Mouse (Mus musculus) limb, embryonic 10.5 days (tissue): Measurements from ENCODE around the gene Gm10644. TPM values are rescaled to one million over a fixed set of nuclear protein-coding genes. Genes with fewer than 3 reads are reported as not detected.

Source experiments
- DNase-seq: peaks from one replicate; pipeline ENCODE4 v3.0.0-alpha.2; 2017; ENCODE audit warnings: low spot score
- H3K27ac ChIP-seq: fragments of 300-500 bp; sonication (generic); 2 replicates; pipeline ENCODE4 v1.5.1; 2016; ENCODE audit warnings: mild to moderate bottlenecking
- H3K27me3 ChIP-seq: fragments of 300-500 bp; sonication (generic); 2 replicates; pipeline ENCODE4 v1.6.1; 2016; ENCODE audit warnings: low read depth, mild to moderate bottlenecking; ENCODE audit not compliant: poor library complexity, severe bottlenecking
- H3K36me3 ChIP-seq: fragments of 300-500 bp; sonication (generic); 2 replicates; pipeline ENCODE4 v1.6.1; 2016; ENCODE audit warnings: mild to moderate bottlenecking, moderate library complexity
- H3K4me1 ChIP-seq: fragments of 300-500 bp; sonication (generic); 2 replicates; pipeline ENCODE4 v1.6.1; 2016
- H3K4me3 ChIP-seq: fragments of 300-500 bp; sonication (generic); 2 replicates; pipeline ENCODE4 v1.5.1; 2016; ENCODE audit warnings: mild to moderate bottlenecking, moderate library complexity
- H3K9me3 ChIP-seq: fragments of 300-500 bp; sonication (generic); replicated peaks from 2 replicates; pipeline ENCODE4 v1.6.1; 2016; ENCODE audit warnings: mild to moderate bottlenecking
- WGBS: fragments of 180-500 bp; shearing (Covaris S2); methylation state at CpG from one replicate; pipeline ENCODE4 v1.1.7; 2016; 5-methylcytosine and 5-hydroxymethylcytosine counted together
- polyA plus RNA-seq: library from polyadenylated mRNA; unstranded; fragments of >200 nt; fragmentation: Nextera tagmentation; extraction: Ambion mirVana; gene quantifications from 2 replicates; pipeline ENCODE4 v1.2.1, GENCODE M21; 2016

Gene Gm10644
- polyA plus RNA-seq, 1 experiment from 2014 or later: 0.58 TPM

DNA sequence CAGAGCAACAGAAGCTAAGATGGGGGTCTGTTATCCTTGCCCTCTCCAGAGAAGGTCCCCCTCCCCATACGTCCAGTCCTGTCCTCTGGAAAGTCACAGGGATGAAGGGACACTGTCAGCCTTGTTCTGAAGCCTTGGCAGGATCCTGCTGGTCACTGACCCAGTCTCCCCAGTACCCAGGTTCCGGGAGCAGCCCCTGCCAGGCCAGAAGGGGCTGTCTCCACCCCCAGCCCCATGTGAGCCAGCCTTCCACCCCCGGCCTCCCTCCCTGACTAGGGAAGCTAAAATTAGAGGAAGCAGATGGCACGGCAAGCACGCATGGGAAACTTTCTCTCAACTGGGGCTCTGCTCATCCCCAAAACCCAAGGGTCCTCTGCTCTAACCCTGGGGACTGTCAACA, 39.0 kb downstream of the Gm10644 start:
- Histone ChIP-seq H3K36me3 (peaks cover 50% of the 10 kb centered on the region), H3K4me3 (no peak overlapping the region), H3K4me1 (peaks cover 22% of the 10 kb centered on the region), H3K27ac (no peak overlapping the region), H3K9me3 (no peaks in the 10 kb centered on the region), H3K27me3 (no peaks in the 10 kb centered on the region)
- 81% methylated on average over 5 of the region's 5 CpGs for WGBS
- no peak for DNase-seq

DNA sequence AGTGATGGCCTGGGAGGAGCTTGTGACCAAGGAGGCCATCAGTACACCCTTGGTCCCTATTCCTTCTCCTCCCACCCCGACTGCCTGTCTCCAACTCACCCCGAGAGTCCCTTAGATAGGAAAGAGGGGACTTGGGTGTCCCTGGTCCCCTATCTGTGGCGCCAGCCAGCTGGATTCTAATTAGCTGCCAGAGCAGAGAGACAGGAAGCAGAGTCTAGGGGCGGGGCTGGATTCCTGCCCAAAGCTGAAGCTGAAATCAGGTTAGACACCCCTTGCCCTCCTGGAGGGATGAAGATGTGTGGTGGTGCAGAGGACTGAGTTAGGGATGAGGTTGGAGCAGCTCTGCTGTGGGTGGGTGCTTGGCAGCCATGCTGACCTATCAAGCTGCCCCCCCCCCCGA, 40.1 kb downstream of the Gm10644 start:
- no peak overlapping the region for H3K27ac ChIP-seq
- no peaks in the 10 kb centered on the region for H3K27me3 ChIP-seq
- DNase-seq: no peak
- H3K9me3 ChIP-seq: no peaks in the 10 kb centered on the region
- 44% methylated on average over 5 of the region's 5 CpGs for WGBS
- H3K36me3 ChIP-seq: peaks cover 42% of the 10 kb centered on the region
- H3K4me1 ChIP-seq: peaks cover 22% of the 10 kb centered on the region
- no peak overlapping the region for H3K4me3 ChIP-seq

DNA sequence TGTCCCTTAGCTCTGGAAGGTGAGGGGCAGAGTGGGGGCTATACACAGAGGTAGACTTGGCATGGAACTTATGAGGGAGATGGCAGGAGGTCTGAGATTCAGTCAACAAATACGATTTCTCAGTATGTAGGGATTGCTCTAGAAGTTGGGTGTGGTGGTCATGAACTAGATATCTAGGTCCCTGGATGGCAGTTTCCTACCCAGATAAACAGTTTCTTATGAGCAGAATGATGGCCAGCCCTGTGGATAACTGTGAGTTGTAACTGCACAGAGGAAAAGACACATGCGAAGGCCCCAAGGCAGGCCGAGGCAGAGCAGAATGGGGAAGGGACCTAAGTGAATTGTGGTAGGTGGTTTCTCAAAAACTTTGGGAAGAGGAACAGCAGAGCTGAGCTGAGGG, 40.8 kb downstream of the Gm10644 start:
- Histone ChIP-seq H3K27me3 (no peaks in the 10 kb centered on the region), H3K4me1 (peaks cover 24% of the 10 kb centered on the region), H3K4me3 (no peak overlapping the region), H3K9me3 (no peaks in the 10 kb centered on the region), H3K36me3 (peaks cover 42% of the 10 kb centered on the region), H3K27ac (no peak overlapping the region)
- no peak for DNase-seq
- WGBS: 91% methylated on average over 3 of the region's 3 CpGs

DNA sequence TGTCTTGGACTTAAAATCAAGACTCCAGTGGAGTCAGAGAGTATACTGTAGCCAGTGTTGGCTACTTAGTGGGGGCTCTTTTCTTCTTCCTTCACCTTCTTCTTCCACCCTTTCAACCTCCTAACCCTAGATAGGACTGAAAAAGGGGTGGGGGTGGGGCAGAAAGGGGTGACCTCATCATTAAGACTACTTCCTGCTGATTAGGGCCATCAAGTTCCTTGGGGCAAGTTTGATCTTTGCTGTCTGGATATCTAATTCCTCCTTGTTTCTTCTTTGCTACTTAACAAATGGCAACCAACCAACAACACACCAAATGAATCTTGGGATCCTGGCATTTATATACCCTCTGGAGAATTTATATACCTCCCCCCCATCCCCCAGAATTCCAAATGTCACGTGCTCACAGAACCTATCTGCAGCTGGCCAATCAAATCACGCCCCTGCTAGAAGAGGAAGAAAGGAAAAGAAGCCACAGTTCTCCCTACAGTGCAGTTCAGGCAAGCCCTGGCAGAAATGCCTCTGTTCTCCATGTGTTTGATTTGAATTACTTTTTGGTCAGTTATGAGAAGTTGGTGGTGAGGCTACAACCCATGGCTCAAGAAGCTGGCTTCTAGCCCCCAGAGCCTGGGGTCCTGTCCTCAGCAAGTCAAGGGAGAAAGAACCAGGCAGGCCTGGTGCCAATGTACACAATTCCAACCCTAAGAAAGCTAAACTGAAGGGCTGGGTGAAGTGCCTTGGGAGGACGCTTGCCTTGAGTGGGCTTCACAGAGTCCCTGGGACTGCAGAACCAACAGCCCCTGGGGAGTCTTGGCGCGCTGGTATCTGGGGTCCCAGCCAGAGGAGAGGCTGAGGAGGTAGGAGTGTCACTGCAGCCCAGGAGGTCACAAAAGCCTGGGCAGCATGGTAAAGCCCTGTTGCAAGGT, 42.9 kb downstream of the Gm10644 start:
- Histone ChIP-seq H3K36me3 (peaks cover 25% of the 10 kb centered on the region), H3K27ac (no peak overlapping the region), H3K9me3 (no peaks in the 10 kb centered on the region), H3K4me1 (peaks cover 36% of the 10 kb centered on the region), H3K27me3 (no peaks in the 10 kb centered on the region), H3K4me3 (no peak overlapping the region)
- DNase-seq: no peak
- 79% methylated on average over 5 of the region's 5 CpGs for WGBS

DNA sequence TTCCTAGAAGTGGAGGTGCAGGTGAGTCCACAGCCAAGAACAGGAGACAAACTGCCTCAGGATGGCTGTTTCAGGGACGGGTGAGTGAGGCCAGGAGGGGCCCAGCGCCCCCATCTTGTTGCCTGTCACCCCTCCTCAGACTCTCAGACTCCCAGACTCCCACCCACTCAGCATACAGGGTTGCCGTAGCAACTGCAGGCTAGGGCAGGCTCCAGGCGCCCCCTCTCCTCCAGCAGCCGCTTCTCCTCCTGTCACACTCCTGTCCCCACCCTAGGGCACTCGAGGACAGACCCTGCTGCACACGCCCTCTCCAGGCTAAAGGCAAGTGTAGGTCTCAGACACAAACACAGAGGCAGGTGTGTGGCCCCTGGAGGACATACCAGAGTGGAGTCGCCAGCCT, 45.7 kb downstream of the Gm10644 start:
- no peak overlapping the region for H3K4me3 ChIP-seq
- H3K36me3 ChIP-seq: peaks cover 24% of the 10 kb centered on the region
- no peaks in the 10 kb centered on the region for H3K27me3 ChIP-seq
- peaks cover 38% of the 10 kb centered on the region for H3K4me1 ChIP-seq
- H3K9me3 ChIP-seq: no peaks in the 10 kb centered on the region
- no peak overlapping the region for H3K27ac ChIP-seq
- WGBS: 59% methylated on average over 8 of the region's 8 CpGs
- no peak for DNase-seq

DNA sequence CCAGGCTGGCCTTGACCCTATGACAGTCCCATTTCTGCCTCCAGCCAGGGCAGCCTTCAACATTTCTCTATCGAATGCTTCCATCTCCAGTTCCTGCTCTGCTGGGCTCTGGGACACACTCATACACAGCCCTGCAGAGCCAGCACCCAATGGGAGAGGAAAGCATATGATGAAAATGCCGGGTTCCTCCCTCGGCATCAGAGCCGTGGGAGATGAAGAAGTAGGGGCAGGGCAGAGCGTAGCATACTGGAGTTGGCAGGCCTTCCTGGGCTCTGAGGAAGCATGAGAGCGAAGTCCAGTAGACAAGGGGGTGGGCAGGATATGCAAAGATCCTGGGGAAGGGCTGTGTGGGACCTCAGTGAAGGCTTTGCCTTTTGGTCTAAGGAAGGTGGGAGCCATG, 46.4 kb downstream of the Gm10644 start:
- H3K36me3 ChIP-seq: peaks cover 24% of the 10 kb centered on the region
- 86% methylated on average over 6 of the region's 6 CpGs for WGBS
- peaks cover 39% of the 10 kb centered on the region for H3K4me1 ChIP-seq
- no peaks in the 10 kb centered on the region for H3K27me3 ChIP-seq
- no peak overlapping the region for H3K4me3 ChIP-seq
- no peak overlapping the region for H3K27ac ChIP-seq
- DNase-seq: no peak
- H3K9me3 ChIP-seq: no peaks in the 10 kb centered on the region

DNA sequence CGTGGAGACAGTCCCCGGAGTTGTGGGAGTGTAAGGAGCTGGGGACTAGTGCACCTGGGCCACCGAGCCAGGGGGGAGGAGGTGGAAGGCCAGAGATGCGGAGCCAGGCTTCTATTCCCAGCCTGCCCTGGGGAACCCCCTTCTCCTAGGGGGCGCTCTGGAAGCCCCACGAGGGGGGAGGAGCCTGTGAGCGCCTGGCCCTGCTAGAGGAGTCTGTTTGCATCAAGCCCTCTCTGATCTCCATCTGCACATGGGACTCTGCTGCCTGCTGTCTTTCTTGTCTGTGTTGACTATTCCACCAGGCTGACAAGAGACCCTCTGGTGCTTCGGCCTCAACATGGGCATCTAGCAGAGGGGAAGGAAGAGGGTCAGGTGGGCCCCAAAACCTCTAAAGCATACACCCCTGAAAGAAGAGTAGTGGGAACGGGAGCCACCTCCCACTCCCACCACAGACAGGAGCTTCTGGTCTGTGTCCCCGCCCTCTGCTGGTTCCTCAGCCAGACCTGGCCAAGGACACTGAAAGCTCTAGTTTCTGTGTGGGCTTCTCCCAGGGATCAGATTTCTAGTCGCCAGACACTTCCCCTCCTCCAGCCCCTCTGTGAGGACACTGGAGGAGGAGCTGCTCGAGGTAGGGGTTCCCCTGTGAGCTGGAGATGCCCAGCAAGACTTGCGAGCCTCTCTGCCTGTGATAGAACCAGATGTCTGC, 51.9 kb downstream of the Gm10644 start:
- H3K9me3 ChIP-seq: no peaks in the 10 kb centered on the region
- peak overlapping the region; percentile 95 for H3K4me3 ChIP-seq
- H3K4me1 ChIP-seq: peaks cover 74% of the 10 kb centered on the region
- 4% methylated on average over 13 of the region's 13 CpGs for WGBS
- no peaks in the 10 kb centered on the region for H3K27me3 ChIP-seq
- DNase-seq: peak; percentile 62
- H3K36me3 ChIP-seq: peaks cover 15% of the 10 kb centered on the region
- peak overlapping the region; percentile 72 for H3K27ac ChIP-seq

DNA sequence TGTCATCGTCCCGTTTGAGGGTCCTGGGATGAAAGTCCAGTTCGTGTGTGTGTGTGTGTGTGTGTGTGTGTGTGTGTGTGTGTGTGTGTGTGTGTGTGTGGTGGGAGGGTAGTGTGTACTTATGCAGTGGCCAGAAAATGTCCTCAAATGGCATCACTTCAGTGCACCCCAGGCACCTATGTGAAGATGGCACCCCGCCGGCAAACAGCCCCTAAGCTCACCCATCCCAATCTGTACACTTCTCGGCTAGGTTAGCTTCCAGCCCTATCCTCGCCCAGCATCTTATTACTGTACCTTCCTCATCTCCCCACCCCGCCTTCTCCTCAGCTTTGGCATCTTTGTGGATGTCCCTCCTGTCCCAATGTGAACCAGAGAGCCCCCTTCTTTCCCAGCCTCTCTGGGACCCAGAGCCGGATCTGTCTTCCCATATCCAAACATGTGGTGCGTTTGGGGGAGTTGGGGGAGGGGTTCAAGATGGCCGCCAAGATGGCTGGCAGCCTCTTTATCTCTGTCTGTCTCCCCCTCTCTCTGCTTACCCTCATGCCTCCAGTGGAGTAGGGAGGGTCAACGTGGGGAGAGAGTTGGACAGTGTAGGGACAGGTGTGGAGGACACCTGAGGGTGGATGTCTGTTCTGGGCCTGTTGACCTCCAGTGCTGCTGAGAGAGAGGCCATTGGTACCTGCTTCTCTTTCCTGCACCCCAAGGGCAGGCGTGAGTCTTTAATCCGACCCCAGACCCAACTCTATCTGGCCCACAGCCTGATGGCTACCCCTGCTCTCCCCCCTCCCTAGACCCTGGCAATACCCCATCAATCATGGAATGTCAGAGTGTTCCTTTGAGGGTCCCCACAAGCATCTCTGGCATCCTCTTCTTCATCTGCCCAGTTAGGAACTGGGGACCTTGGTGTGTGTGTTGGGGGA, 53.2 kb downstream of the Gm10644 start:
- peaks cover 79% of the 10 kb centered on the region for H3K4me1 ChIP-seq
- H3K27ac ChIP-seq: peak overlapping the region; percentile 96
- WGBS: 12% methylated on average over 14 of the region's 14 CpGs
- H3K27me3 ChIP-seq: peaks cover under 1% of the 10 kb centered on the region; the same call in 1 of the 2 replicates
- DNase-seq: peak; percentile 46
- H3K4me3 ChIP-seq: peak overlapping the region; percentile 95
- H3K36me3 ChIP-seq: peaks cover 11% of the 10 kb centered on the region
- H3K9me3 ChIP-seq: no peaks in the 10 kb centered on the region

DNA sequence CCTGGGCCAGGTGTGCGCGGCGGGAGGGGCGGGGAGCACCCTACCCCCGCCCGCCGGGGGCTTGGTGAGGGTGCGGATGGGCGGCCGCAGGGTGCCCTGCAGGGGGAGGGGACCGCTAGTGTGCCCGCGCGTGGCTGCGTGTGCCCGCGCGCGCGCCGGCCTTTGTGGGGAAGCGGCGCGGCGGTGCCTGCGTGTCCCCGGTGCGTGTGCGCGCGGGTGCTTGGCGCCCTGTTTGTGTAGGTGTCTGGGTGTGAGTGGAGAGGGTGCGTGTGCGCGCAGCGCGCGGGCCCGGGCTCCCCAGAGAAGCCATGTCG, 54.1 kb downstream of the Gm10644 start:
- Histone ChIP-seq H3K4me3 (peak overlapping the region; percentile 95), H3K4me1 (peaks cover 82% of the 10 kb centered on the region), H3K27me3 (peaks cover 10% of the 10 kb centered on the region; the same call in 1 of the 2 replicates), H3K27ac (peak overlapping the region; percentile 96), H3K9me3 (no peaks in the 10 kb centered on the region), H3K36me3 (peaks cover 8% of the 10 kb centered on the region)
- peak; percentile 62 for DNase-seq
- WGBS: 1% methylated on average over 40 of the region's 40 CpGs

DNA sequence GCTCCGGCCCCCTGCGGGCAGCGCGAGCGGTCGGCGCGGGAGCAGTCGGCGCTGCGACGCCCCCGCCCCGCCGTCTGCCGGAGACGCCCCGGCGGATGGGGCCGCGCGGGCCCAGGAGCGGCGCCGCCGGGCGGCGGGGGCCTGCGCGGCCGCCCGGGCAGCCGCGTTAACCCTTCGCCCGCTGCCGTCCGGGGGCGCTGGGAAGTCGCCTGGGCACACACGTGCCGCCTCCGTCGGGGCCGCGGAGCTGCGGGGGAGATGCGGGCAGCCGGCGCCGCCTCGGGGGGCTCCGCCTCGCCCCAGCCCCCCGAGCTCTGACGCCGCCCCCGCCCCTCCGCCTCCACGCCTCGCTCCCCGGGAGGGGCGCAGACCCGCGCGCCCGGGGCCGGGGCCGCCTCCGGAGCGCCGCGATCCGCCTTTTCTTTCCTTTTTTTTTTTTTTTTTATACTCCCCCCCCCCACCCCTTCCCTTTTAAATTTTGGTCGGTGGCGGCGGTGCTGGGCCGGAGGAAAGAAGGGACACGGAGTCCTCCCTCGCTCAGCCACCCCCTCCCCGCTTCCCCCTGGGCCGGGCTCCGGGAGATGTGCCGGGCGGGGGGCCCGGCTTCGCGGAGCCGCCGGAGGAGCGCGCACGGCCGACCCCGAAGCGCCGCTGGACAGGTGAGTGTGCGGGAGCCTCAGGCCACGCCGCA, 54.6 kb downstream of the Gm10644 start:
- H3K4me1 ChIP-seq: peaks cover 79% of the 10 kb centered on the region
- H3K27ac ChIP-seq: peak overlapping the region; percentile 96
- H3K36me3 ChIP-seq: peaks cover 3% of the 10 kb centered on the region
- peak overlapping the region; percentile 95 for H3K4me3 ChIP-seq
- DNase-seq: no peak
- no peaks in the 10 kb centered on the region for H3K9me3 ChIP-seq
- 4% methylated on average over 82 of the region's 100 CpGs for WGBS
- H3K27me3 ChIP-seq: peaks cover 15% of the 10 kb centered on the region

DNA sequence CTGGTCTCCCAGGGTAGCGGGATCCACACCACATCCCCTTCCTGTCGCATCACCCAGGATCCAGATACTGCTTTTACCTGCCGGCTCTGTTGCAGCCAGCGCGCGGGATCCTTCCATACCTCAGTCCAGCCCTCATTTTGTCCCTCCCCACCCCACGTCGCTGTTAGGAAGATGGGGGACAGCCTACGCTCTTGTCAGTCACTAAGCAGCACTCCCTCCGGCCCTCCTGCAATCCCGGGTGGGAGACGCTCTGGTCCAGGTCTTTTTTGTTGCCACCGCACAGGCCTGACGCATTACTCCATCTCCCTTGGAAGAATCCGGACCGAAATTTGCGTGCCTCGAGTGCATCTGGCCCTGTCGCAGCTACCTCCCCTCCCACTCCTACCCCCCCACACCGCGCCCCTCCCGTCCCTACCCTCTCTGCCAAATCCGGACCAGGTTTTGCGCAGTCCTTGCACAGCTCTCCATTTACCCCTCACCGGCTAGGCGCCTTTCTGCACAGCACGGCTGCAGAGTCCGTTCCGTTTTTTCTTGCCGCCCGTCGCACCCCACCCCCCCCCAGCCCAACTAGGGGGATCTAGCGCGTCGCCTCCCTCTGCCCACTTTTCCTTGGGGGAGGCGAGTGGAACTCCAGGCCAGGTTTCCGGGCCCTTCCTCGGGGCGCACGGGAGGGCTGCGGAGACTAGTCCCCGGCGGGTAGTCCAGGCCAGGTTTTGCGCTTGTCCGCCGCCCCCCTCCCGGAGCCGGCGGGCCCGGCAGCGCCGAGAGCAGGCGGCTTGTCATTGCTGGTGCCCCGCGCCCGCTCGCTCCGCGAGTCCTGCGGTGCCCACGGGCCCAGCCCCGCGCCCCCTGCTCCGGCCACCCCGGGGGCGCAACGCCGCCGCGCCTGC, 55.4 kb downstream of the Gm10644 start, which contains the start of gene Adgrl1:
Gene Adgrl1 (plus strand): TSS at position 743 of the 890 bp plus-strand sequence.
- 1% methylated on average over 70 of the region's 70 CpGs for WGBS
- Histone ChIP-seq H3K27me3 (peaks cover 23% of the 10 kb centered on the region), H3K27ac (peak within 1 kb of the TSS; percentile 96), H3K4me3 (peak within 1 kb of the TSS; percentile 95), H3K36me3 (no peaks in the 10 kb centered on the region), H3K4me1 (peaks cover 71% of the 10 kb centered on the region), H3K9me3 (no peaks in the 10 kb centered on the region)
- peak; percentile 95 for DNase-seq
